Mouse (Mus musculus): ENCODE measurements around the gene Gm20716. TPM values are rescaled to one million over a fixed set of nuclear protein-coding genes. Genes with fewer than 3 reads are reported as not detected.

Gene Gm20716
- polyA plus RNA-seq, 1 experiment = not detected

- no peak for TF ChIP-seq GATA1 (IDR thresholded peaks at IDR 0.05; ENCODE audit: low read length)
These were observed 71.1 kb downstream of the Gm20716 start for GRCm38 (mm10) chr2:168158911-168159711.

GRCm38 (mm10) chr2:168156361-168156760 is 73.8 kb downstream of the Gm20716 start:
- TF ChIP-seq GATA1 (IDR thresholded peaks at IDR 0.05; ENCODE audit: low read length) = no peak

GRCm38 (mm10) chr2:168155666-168156065 is 74.5 kb downstream of the Gm20716 start:
- no peak for TF ChIP-seq GATA1 (IDR thresholded peaks at IDR 0.05; ENCODE audit: low read length)

- no peak for TF ChIP-seq GATA1 (IDR thresholded peaks at IDR 0.05; ENCODE audit: low read length)
These were observed 75.9 kb downstream of the Gm20716 start for GRCm38 (mm10) chr2:168154090-168154881.

- no peak for TF ChIP-seq GATA1 (IDR thresholded peaks at IDR 0.05; ENCODE audit: low read length)
These were observed 80.9 kb downstream of the Gm20716 start for GRCm38 (mm10) chr2:168149241-168149640.

GRCm38 (mm10) chr2:168147722-168148432 is 82.3 kb downstream of the Gm20716 start:
- no peak for TF ChIP-seq GATA1 (IDR thresholded peaks at IDR 0.05; ENCODE audit: low read length)

- no peak for TF ChIP-seq GATA1 (IDR thresholded peaks at IDR 0.05; ENCODE audit: low read length)
These were observed 84.7 kb downstream of the Gm20716 start for GRCm38 (mm10) chr2:168145437-168145836.

GRCm38 (mm10) chr2:168143794-168144193 is 86.4 kb downstream of the Gm20716 start:
- no peak for TF ChIP-seq GATA1 (IDR thresholded peaks at IDR 0.05; ENCODE audit: low read length)

DNA sequence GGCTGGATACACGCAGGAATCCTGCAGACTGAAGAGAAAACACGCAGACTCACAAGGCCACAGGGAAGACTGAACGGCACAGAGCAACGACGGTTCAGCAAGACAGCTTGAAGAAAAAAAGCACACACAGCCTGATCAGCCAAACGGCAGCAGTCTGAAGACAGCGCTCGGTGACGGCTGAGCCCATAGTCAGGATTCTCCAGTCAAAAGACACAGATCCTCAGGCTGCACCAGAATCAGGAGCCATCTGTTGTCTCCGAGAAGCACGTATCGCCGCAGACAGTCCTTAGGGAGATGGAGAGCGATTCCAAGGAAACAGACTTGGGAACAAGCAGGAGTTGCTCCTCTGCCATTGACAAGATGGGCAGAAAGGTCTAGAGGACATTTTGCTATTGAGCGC is 93.0 kb downstream of the Gm20716 start:
- no peak for TF ChIP-seq GATA1 (IDR thresholded peaks at IDR 0.05; ENCODE audit: low read length)

Other genes starting within 250 kb of the Gm20716 start
- gene Ripor3, start 219.7 kb downstream of the Gm20716 start, polyA plus RNA-seq (2012) = 13.4 and 18.2 TPM in 2 replicates
- gene Pard6b, start 149.4 kb downstream of the Gm20716 start, polyA plus RNA-seq (2012) = 4.3 and 4.8 TPM in 2 replicates
- gene Adnp, start 23.3 kb downstream of the Gm20716 start, polyA plus RNA-seq (2012) = 44.2 and 51.3 TPM in 2 replicates
- gene Dpm1, start 227 bp upstream of the Gm20716 start, polyA plus RNA-seq (2012) = 76.5 and 103 TPM in 2 replicates
- 30.4 and 39.7 TPM in 2 replicates for gene Mocs3, start 258 bp upstream of the Gm20716 start, polyA plus RNA-seq (2012)
- not detected in 2 replicates for gene Kcng1, start 51.4 kb upstream of the Gm20716 start, polyA plus RNA-seq (2012)

Measured in G1E-ER4 (cell line).